Mouse (Mus musculus): ENCODE data around the gene Mkln1. TPM values are rescaled to one million over a fixed set of nuclear protein-coding genes. Genes with fewer than 3 reads are reported as not detected.

Gene Mkln1
- polyA plus RNA-seq, 1 experiment from 2014 or later = 217 TPM

- peak overlapping the region; percentile 64 for H3K27ac ChIP-seq (ENCODE audit: low read length)
- H3K4me2 ChIP-seq (ENCODE audit: low read depth, low read length) = no peak overlapping the region
- no peaks in the 10 kb centered on the region for H3K27me3 ChIP-seq (ENCODE audit: control insufficient read depth, insufficient read depth, low read depth, low read length)
- H3K4me3 ChIP-seq (ENCODE audit: low read length) = no peak overlapping the region
- WGBS = 45% methylated on average over 8 of the region's 8 CpGs
- H3K36me3 ChIP-seq (ENCODE audit: control insufficient read depth, insufficient read depth, low read length) = no peaks in the 10 kb centered on the region; the same call in 1 of the 2 replicates
- H3K9ac ChIP-seq (ENCODE audit: low read length) = no peak overlapping the region
- no peaks in the 10 kb centered on the region for H3K9me3 ChIP-seq (ENCODE audit: control insufficient read depth, low read length)
- peaks cover 28% of the 10 kb centered on the region for H3K4me1 ChIP-seq (replicated peaks; ENCODE audit: control insufficient read depth, insufficient read depth, low read length)
- ATAC-seq (ENCODE audit: low read depth) = no peak
Observed at GRCm38 (mm10) chr6:31519001-31519471, 120.5 kb downstream of the Mkln1 start.

- H3K36me3 ChIP-seq (ENCODE audit: control insufficient read depth, insufficient read depth, low read length) = peaks cover 5% of the 10 kb centered on the region; the same call in 1 of the 2 replicates
- no peak overlapping the region for H3K4me2 ChIP-seq (ENCODE audit: low read depth, low read length)
- H3K9ac ChIP-seq (ENCODE audit: low read length) = no peak overlapping the region
- H3K27me3 ChIP-seq (ENCODE audit: control insufficient read depth, insufficient read depth, low read depth, low read length) = no peaks in the 10 kb centered on the region
- H3K27ac ChIP-seq (ENCODE audit: low read length) = 0 out of 2 replicates have a peak overlapping the region, but pooled peaks have one; percentile 26
- no peak for ATAC-seq (ENCODE audit: low read depth)
- peaks cover 23% of the 10 kb centered on the region for H3K4me1 ChIP-seq (replicated peaks; ENCODE audit: control insufficient read depth, insufficient read depth, low read length)
- H3K9me3 ChIP-seq (ENCODE audit: control insufficient read depth, low read length) = no peaks in the 10 kb centered on the region
- no peak overlapping the region for H3K4me3 ChIP-seq (ENCODE audit: low read length)
- 62% methylated on average over 7 of the region's 7 CpGs for WGBS
Observed at GRCm38 (mm10) chr6:31520486-31521215, 122.1 kb downstream of the Mkln1 start.

GRCm38 (mm10) chr6:31521491-31522355, 123.2 kb downstream of the Mkln1 start:
- no peak overlapping the region for H3K4me3 ChIP-seq (ENCODE audit: low read length)
- H3K27ac ChIP-seq (ENCODE audit: low read length) = no peak overlapping the region
- H3K9ac ChIP-seq (ENCODE audit: low read length) = no peak overlapping the region
- H3K27me3 ChIP-seq (ENCODE audit: control insufficient read depth, insufficient read depth, low read depth, low read length) = no peaks in the 10 kb centered on the region
- ATAC-seq (ENCODE audit: low read depth) = no peak
- peaks cover 5% of the 10 kb centered on the region; the same call in 1 of the 2 replicates for H3K36me3 ChIP-seq (ENCODE audit: control insufficient read depth, insufficient read depth, low read length)
- H3K9me3 ChIP-seq (ENCODE audit: control insufficient read depth, low read length) = no peaks in the 10 kb centered on the region
- peaks cover 17% of the 10 kb centered on the region for H3K4me1 ChIP-seq (replicated peaks; ENCODE audit: control insufficient read depth, insufficient read depth, low read length)
- 81% methylated on average over 8 of the region's 8 CpGs for WGBS
- no peak overlapping the region for H3K4me2 ChIP-seq (ENCODE audit: low read depth, low read length)

- Histone ChIP-seq H3K4me1 (replicated peaks; ENCODE audit: control insufficient read depth, insufficient read depth, low read length) (peaks cover 14% of the 10 kb centered on the region), H3K9ac (ENCODE audit: low read length) (no peak overlapping the region), H3K9me3 (ENCODE audit: control insufficient read depth, low read length) (no peaks in the 10 kb centered on the region), H3K27me3 (ENCODE audit: control insufficient read depth, insufficient read depth, low read depth, low read length) (no peaks in the 10 kb centered on the region), H3K4me2 (ENCODE audit: low read depth, low read length) (no peak overlapping the region), H3K4me3 (ENCODE audit: low read length) (no peak overlapping the region), H3K27ac (ENCODE audit: low read length) (no peak overlapping the region), H3K36me3 (ENCODE audit: control insufficient read depth, insufficient read depth, low read length) (peaks cover 5% of the 10 kb centered on the region; the same call in 1 of the 2 replicates)
- ATAC-seq (ENCODE audit: low read depth) = no peak
- 68% methylated on average over 4 of the region's 4 CpGs for WGBS
Observed at GRCm38 (mm10) chr6:31522478-31522877, 123.9 kb downstream of the Mkln1 start.

GRCm38 (mm10) chr6:31523039-31523438, 124.5 kb downstream of the Mkln1 start:
- H3K4me3 ChIP-seq (ENCODE audit: low read length) = no peak overlapping the region
- peaks cover 8% of the 10 kb centered on the region for H3K4me1 ChIP-seq (replicated peaks; ENCODE audit: control insufficient read depth, insufficient read depth, low read length)
- no peaks in the 10 kb centered on the region for H3K27me3 ChIP-seq (ENCODE audit: control insufficient read depth, insufficient read depth, low read depth, low read length)
- H3K36me3 ChIP-seq (ENCODE audit: control insufficient read depth, insufficient read depth, low read length) = peaks cover 5% of the 10 kb centered on the region; the same call in 1 of the 2 replicates
- WGBS = 66% methylated on average over 5 of the region's 5 CpGs
- no peak overlapping the region for H3K27ac ChIP-seq (ENCODE audit: low read length)
- ATAC-seq (ENCODE audit: low read depth) = no peak
- no peak overlapping the region for H3K9ac ChIP-seq (ENCODE audit: low read length)
- no peak overlapping the region for H3K4me2 ChIP-seq (ENCODE audit: low read depth, low read length)
- no peaks in the 10 kb centered on the region for H3K9me3 ChIP-seq (ENCODE audit: control insufficient read depth, low read length)

- no peak overlapping the region for H3K9ac ChIP-seq (ENCODE audit: low read length)
- no peak for ATAC-seq (ENCODE audit: low read depth)
- no peak overlapping the region for H3K4me2 ChIP-seq (ENCODE audit: low read depth, low read length)
- H3K27me3 ChIP-seq (ENCODE audit: control insufficient read depth, insufficient read depth, low read depth, low read length) = no peaks in the 10 kb centered on the region
- peaks cover 4% of the 10 kb centered on the region for H3K4me1 ChIP-seq (replicated peaks; ENCODE audit: control insufficient read depth, insufficient read depth, low read length)
- WGBS = 86% methylated on average over 4 of the region's 4 CpGs
- no peaks in the 10 kb centered on the region for H3K9me3 ChIP-seq (ENCODE audit: control insufficient read depth, low read length)
- H3K27ac ChIP-seq (ENCODE audit: low read length) = no peak overlapping the region
- H3K36me3 ChIP-seq (ENCODE audit: control insufficient read depth, insufficient read depth, low read length) = peaks cover 5% of the 10 kb centered on the region; the same call in 1 of the 2 replicates
- H3K4me3 ChIP-seq (ENCODE audit: low read length) = no peak overlapping the region
Observed at GRCm38 (mm10) chr6:31523657-31524056, 125.1 kb downstream of the Mkln1 start.

- H3K4me3 ChIP-seq (ENCODE audit: low read length) = no peak overlapping the region
- no peak for ATAC-seq (ENCODE audit: low read depth)
- H3K4me2 ChIP-seq (ENCODE audit: low read depth, low read length) = no peak overlapping the region
- H3K27me3 ChIP-seq (ENCODE audit: control insufficient read depth, insufficient read depth, low read depth, low read length) = no peaks in the 10 kb centered on the region
- H3K9ac ChIP-seq (ENCODE audit: low read length) = no peak overlapping the region
- H3K36me3 ChIP-seq (ENCODE audit: control insufficient read depth, insufficient read depth, low read length) = peaks cover 5% of the 10 kb centered on the region; the same call in 1 of the 2 replicates
- WGBS = 84% methylated on average over 13 of the region's 13 CpGs
- no peak overlapping the region for H3K27ac ChIP-seq (ENCODE audit: low read length)
- no peaks in the 10 kb centered on the region; the same call in 1 of the 2 replicates for H3K4me1 ChIP-seq (replicated peaks; ENCODE audit: control insufficient read depth, insufficient read depth, low read length)
- no peaks in the 10 kb centered on the region for H3K9me3 ChIP-seq (ENCODE audit: control insufficient read depth, low read length)
Observed at GRCm38 (mm10) chr6:31524121-31524520, 125.6 kb downstream of the Mkln1 start.

GRCm38 (mm10) chr6:31524647-31525046, 126.1 kb downstream of the Mkln1 start:
- H3K4me2 ChIP-seq (ENCODE audit: low read depth, low read length) = no peak overlapping the region
- no peaks in the 10 kb centered on the region for H3K27me3 ChIP-seq (ENCODE audit: control insufficient read depth, insufficient read depth, low read depth, low read length)
- H3K4me3 ChIP-seq (ENCODE audit: low read length) = no peak overlapping the region
- peaks cover 5% of the 10 kb centered on the region; the same call in 1 of the 2 replicates for H3K36me3 ChIP-seq (ENCODE audit: control insufficient read depth, insufficient read depth, low read length)
- ATAC-seq (ENCODE audit: low read depth) = no peak
- H3K9ac ChIP-seq (ENCODE audit: low read length) = no peak overlapping the region
- H3K27ac ChIP-seq (ENCODE audit: low read length) = no peak overlapping the region
- no peaks in the 10 kb centered on the region for H3K4me1 ChIP-seq (replicated peaks; ENCODE audit: control insufficient read depth, insufficient read depth, low read length)
- 81% methylated on average over 8 of the region's 8 CpGs for WGBS
- H3K9me3 ChIP-seq (ENCODE audit: control insufficient read depth, low read length) = no peaks in the 10 kb centered on the region

All from lung, embryonic 16.5 days (tissue).